Mouse (Mus musculus): ENCODE measurements around the gene Entr1. TPM values are rescaled to one million over a fixed set of nuclear protein-coding genes. Genes with fewer than 3 reads are reported as not detected.
A peak's percentile ranks its signal among the peaks of the same experiment; 100 is the strongest.

The Entr1 gene
- polyA plus RNA-seq, 1 experiment from 2014 or later, result 86.0 TPM

- ATAC-seq (replicated peaks; ENCODE audit: extremely low read depth, insufficient read depth, low FRiP score), result peak; percentile 69
- Histone ChIP-seq H3K9me3 (replicated peaks; ENCODE audit: control insufficient read depth, low read length) (no peaks in the 10 kb centered on the region), H3K4me2 (ENCODE audit: low read depth, low read length) (peak overlapping the region; percentile 74), H3K36me3 (ENCODE audit: control insufficient read depth, insufficient read depth) (peaks cover 20% of the 10 kb centered on the region), H3K27ac (ENCODE audit: low read length) (peak overlapping the region; percentile 98), H3K4me3 (ENCODE audit: low read length) (peak overlapping the region; percentile 52), H3K27me3 (ENCODE audit: control insufficient read depth, insufficient read depth, low read length) (no peaks in the 10 kb centered on the region), H3K4me1 (ENCODE audit: control insufficient read depth, insufficient read depth, low read length) (peaks cover 48% of the 10 kb centered on the region), H3K9ac (ENCODE audit: low read length) (peak overlapping the region; percentile 80)
- WGBS, result 20% methylated on average over 10 of the region's 10 CpGs
Observed at GRCm38 (mm10) chr2:26342044-26342443, 47.1 kb downstream of the Entr1 start.

GRCm38 (mm10) chr2:26341510-26341981, 47.6 kb downstream of the Entr1 start:
- Histone ChIP-seq H3K9ac (ENCODE audit: low read length) (peak overlapping the region; percentile 80), H3K27me3 (ENCODE audit: control insufficient read depth, insufficient read depth, low read length) (no peaks in the 10 kb centered on the region), H3K4me1 (ENCODE audit: control insufficient read depth, insufficient read depth, low read length) (peaks cover 48% of the 10 kb centered on the region), H3K4me3 (ENCODE audit: low read length) (peak overlapping the region; percentile 52), H3K36me3 (ENCODE audit: control insufficient read depth, insufficient read depth) (peaks cover 20% of the 10 kb centered on the region), H3K9me3 (replicated peaks; ENCODE audit: control insufficient read depth, low read length) (no peaks in the 10 kb centered on the region), H3K4me2 (ENCODE audit: low read depth, low read length) (peak overlapping the region; percentile 74), H3K27ac (ENCODE audit: low read length) (peak overlapping the region; percentile 98)
- ATAC-seq (replicated peaks; ENCODE audit: extremely low read depth, insufficient read depth, low FRiP score), result peak; percentile 43
- 49% methylated on average over 2 of the region's 2 CpGs for WGBS

GRCm38 (mm10) chr2:26339204-26339551, 49.9 kb downstream of the Entr1 start:
- Histone ChIP-seq H3K4me3 (ENCODE audit: low read length) (peak overlapping the region; percentile 52), H3K9ac (ENCODE audit: low read length) (peak overlapping the region; percentile 80), H3K9me3 (replicated peaks; ENCODE audit: control insufficient read depth, low read length) (no peaks in the 10 kb centered on the region), H3K36me3 (ENCODE audit: control insufficient read depth, insufficient read depth) (peaks cover 3% of the 10 kb centered on the region; the same call in 1 of the 2 replicates), H3K4me2 (ENCODE audit: low read depth, low read length) (peak overlapping the region; percentile 74), H3K4me1 (ENCODE audit: control insufficient read depth, insufficient read depth, low read length) (peaks cover 48% of the 10 kb centered on the region), H3K27ac (ENCODE audit: low read length) (peak overlapping the region; percentile 98), H3K27me3 (ENCODE audit: control insufficient read depth, insufficient read depth, low read length) (no peaks in the 10 kb centered on the region)
- peak; percentile 70 for ATAC-seq (replicated peaks; ENCODE audit: extremely low read depth, insufficient read depth, low FRiP score)
- 37% methylated on average over 5 of the region's 5 CpGs for WGBS

- Histone ChIP-seq H3K4me3 (ENCODE audit: low read length) (no peak overlapping the region), H3K36me3 (ENCODE audit: control insufficient read depth, insufficient read depth) (peaks cover 3% of the 10 kb centered on the region; the same call in 1 of the 2 replicates), H3K4me1 (ENCODE audit: control insufficient read depth, insufficient read depth, low read length) (peaks cover 46% of the 10 kb centered on the region), H3K9ac (ENCODE audit: low read length) (peak overlapping the region; percentile 80), H3K27me3 (ENCODE audit: control insufficient read depth, insufficient read depth, low read length) (no peaks in the 10 kb centered on the region), H3K27ac (ENCODE audit: low read length) (peak overlapping the region; percentile 98), H3K4me2 (ENCODE audit: low read depth, low read length) (peak overlapping the region; percentile 74), H3K9me3 (replicated peaks; ENCODE audit: control insufficient read depth, low read length) (no peaks in the 10 kb centered on the region)
- WGBS, result 75% methylated on average over 8 of the region's 13 CpGs
- ATAC-seq (replicated peaks; ENCODE audit: extremely low read depth, insufficient read depth, low FRiP score), result no peak
Observed at GRCm38 (mm10) chr2:26338302-26339203, 50.6 kb downstream of the Entr1 start.

Other genes starting within 250 kb of the Entr1 start
- gene Lhx3, start 181.0 kb downstream of the Entr1 start, polyA plus RNA-seq (2015; fragmentation: Nextera tagmentation; extraction: Ambion mirVana), result not detected in 2 replicates
- gene Qsox2, start 151.8 kb downstream of the Entr1 start, polyA plus RNA-seq (2015; fragmentation: Nextera tagmentation; extraction: Ambion mirVana), result 11.8 and 13.0 TPM in 2 replicates
- gene Ccdc187, start 94.8 kb downstream of the Entr1 start, polyA plus RNA-seq (2015; fragmentation: Nextera tagmentation; extraction: Ambion mirVana), result 0.10 and 0.13 TPM in 2 replicates
- gene Gpsm1, start 73.8 kb downstream of the Entr1 start, polyA plus RNA-seq (2015; fragmentation: Nextera tagmentation; extraction: Ambion mirVana), result 102 and 104 TPM in 2 replicates
- 23.1 and 24.9 TPM in 2 replicates for gene Dnlz, start 37.2 kb downstream of the Entr1 start, polyA plus RNA-seq (2015; fragmentation: Nextera tagmentation; extraction: Ambion mirVana)
- gene Card9, start 28.4 kb downstream of the Entr1 start, polyA plus RNA-seq (2015; fragmentation: Nextera tagmentation; extraction: Ambion mirVana), result 1.0 and 1.2 TPM in 2 replicates
- gene Snapc4, start 8.7 kb downstream of the Entr1 start, polyA plus RNA-seq (2015; fragmentation: Nextera tagmentation; extraction: Ambion mirVana), result 14.8 and 18.5 TPM in 2 replicates
- 118 and 119 TPM in 2 replicates for gene Pmpca, start within 50 bp of the Entr1 start, polyA plus RNA-seq (2015; fragmentation: Nextera tagmentation; extraction: Ambion mirVana)
- 15.0 and 15.3 TPM in 2 replicates for gene Inpp5e, start 19.9 kb upstream of the Entr1 start, polyA plus RNA-seq (2015; fragmentation: Nextera tagmentation; extraction: Ambion mirVana)
- 14.5 and 14.8 TPM in 2 replicates for gene Sec16a, start 55.9 kb upstream of the Entr1 start, polyA plus RNA-seq (2015; fragmentation: Nextera tagmentation; extraction: Ambion mirVana)
- 17.9 and 21.8 TPM in 2 replicates for gene Notch1, start 127.3 kb upstream of the Entr1 start, polyA plus RNA-seq (2015; fragmentation: Nextera tagmentation; extraction: Ambion mirVana)
- 188 and 216 TPM in 2 replicates for gene Egfl7, start 190.7 kb upstream of the Entr1 start, polyA plus RNA-seq (2015; fragmentation: Nextera tagmentation; extraction: Ambion mirVana)
- not detected in 2 replicates for gene Gm20532, start 197.3 kb upstream of the Entr1 start, polyA plus RNA-seq (2015; fragmentation: Nextera tagmentation; extraction: Ambion mirVana)
- gene Agpat2, start 215.1 kb upstream of the Entr1 start, polyA plus RNA-seq (2015; fragmentation: Nextera tagmentation; extraction: Ambion mirVana), result 25.9 and 28.5 TPM in 2 replicates
- gene Fam69b, start 239.1 kb upstream of the Entr1 start, polyA plus RNA-seq (2015; fragmentation: Nextera tagmentation; extraction: Ambion mirVana), result 12.5 and 15.8 TPM in 2 replicates